Mouse (Mus musculus) adrenal gland, adult 18-20 months (tissue): ENCODE results near the gene Ldhb. TPM values are rescaled to one million over a fixed set of nuclear protein-coding genes. Genes with fewer than 3 reads are reported as not detected.

ENCODE experiments used
- DNase-seq, 2 experiments: peaks; one replicate each; pipeline ENCODE4 v3.0.0; 2021 to 2022; ENCODE audit warnings: low spot score in 2 of 2
- long read RNA-seq, 2 experiments: library from polyadenylated mRNA; stranded (forward); transcript quantifications; one replicate each; pipeline ENCODE4 v2.0.0; 2021
- total RNA-seq, 2 experiments: library from RNA; stranded (reverse); gene quantifications; 1 replicate in 1 of 2; 2 replicates in 1 of 2; pipeline ENCODE4 v1.2.3; 2021

Gene Ldhb
- 100 to 1,000 TPM; 208 to 422 TPM for total RNA-seq
- long read RNA-seq, experiment 1, transcript Ldhb-201 (8 exons, 1,304 nt), result major isoform, 214 of 225 reads
- long read RNA-seq, experiment 1, partial matches to known transcripts, result 4 of 225 reads
- long read RNA-seq, experiment 1, other reads (novel, unspliced or antisense), result 7 of 225 reads
- long read RNA-seq, experiment 2, transcript Ldhb-201 (8 exons, 1,304 nt), result major isoform, 497 of 526 reads
- long read RNA-seq, experiment 2, partial matches to known transcripts, result 18 of 526 reads
- long read RNA-seq, experiment 2, other reads (novel, unspliced or antisense), result 11 of 526 reads

- peak; percentile 72 to 74 for DNase-seq
Observed at GRCm38 (mm10) chr6:142507785-142508162, at the start of gene Ldhb. TSS of gene Ldhb (minus strand) at chr6:142507957.

DNA sequence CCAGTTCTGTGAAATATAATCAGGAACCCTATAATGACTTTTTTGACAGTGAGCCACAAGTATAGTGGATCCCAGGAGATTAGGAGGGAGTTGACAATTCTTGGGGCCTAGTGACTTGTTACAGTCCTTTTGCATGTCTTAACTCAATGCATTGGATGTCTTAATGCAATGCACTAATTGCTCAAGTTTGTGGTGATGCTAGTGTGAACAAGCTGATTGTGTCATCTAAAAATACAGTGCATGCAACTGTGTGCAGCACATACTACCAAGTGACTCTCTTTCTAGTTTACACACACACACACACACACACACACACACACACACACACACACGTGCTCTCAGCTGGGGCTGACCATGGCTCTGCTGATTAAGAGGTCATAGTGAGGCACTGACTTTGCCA, 48.2 kb upstream of the Ldhb start:
- DNase-seq, result no peak

- no peak for DNase-seq
Observed at GRCm38 (mm10) chr6:142551482-142551881, 43.7 kb upstream of the Ldhb start.

GRCm38 (mm10) chr6:142550871-142551270, 43.1 kb upstream of the Ldhb start:
- DNase-seq, result no peak

- DNase-seq, result no peak
Observed at GRCm38 (mm10) chr6:142548377-142548776, 40.6 kb upstream of the Ldhb start.

- DNase-seq, result no peak
Observed at GRCm38 (mm10) chr6:142545132-142545531, 37.4 kb upstream of the Ldhb start.

DNA sequence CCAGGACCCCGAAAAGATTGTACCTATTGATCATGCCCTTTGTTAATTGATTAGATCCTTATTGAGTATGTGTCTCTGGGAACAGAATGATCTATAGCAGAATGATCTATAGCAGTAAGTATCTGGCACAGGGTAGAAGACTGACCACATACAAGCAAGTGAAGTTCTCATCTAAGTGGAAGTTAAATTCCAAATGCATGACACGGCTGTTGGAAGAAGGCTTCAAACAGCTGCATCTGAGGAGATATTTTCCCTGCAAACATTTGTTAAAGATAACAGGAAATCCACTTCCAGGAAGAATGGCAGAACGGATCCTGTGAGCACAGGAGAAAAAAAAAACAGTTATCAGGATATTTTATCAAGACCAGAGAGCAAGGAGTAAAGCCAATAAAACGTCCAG, 35.9 kb upstream of the Ldhb start:
- DNase-seq, result no peak

- DNase-seq, result no peak
Observed at GRCm38 (mm10) chr6:142542800-142543175, 35.0 kb upstream of the Ldhb start.

- DNase-seq, result no peak
Observed at GRCm38 (mm10) chr6:142542082-142542799, 34.5 kb upstream of the Ldhb start.

- DNase-seq, result no peak
Observed at GRCm38 (mm10) chr6:142540561-142541160, 32.9 kb upstream of the Ldhb start.

- no peak for DNase-seq
Observed at GRCm38 (mm10) chr6:142540131-142540530, 32.4 kb upstream of the Ldhb start.

DNA sequence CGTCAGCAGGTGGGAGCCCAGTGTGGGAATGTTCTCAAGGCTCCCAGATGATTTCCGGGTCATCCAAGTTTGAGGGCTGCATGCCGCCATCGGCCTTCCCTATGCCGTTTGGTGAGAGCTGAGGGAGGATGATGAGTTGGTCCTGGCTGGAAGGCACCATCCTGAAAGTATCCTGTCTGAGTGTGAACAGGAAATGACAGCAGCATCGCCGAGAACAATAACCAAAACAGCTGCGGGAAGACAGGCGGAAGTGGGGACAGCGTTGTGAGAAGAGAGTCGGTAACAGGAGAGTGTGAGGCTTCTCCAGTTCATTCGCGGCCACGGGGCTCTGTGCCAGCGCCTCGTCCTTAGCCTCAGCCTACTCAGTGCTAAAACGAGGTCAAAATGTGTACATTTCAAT, 30.7 kb upstream of the Ldhb start:
- DNase-seq, result peak in 1 of 2 experiments; percentile 31

DNA sequence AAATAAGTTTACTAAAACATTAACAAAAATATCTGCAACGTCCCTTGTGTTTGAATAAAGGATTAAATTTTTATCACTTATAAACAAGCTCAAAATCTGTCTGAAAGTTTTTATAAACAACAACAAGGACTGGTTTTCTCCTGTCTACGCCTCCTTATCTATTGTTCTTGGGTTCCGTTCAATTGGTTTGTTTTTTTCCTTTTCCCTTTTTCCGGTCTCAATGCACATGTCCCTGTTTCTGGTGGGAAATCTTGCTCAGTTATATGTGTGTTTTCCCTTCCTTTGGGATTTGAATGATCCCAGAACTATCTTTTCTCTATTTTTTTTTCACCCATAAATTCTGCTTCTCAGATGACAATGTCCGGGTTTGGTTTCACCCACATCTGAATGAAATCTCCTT, 25.7 kb upstream of the Ldhb start:
- DNase-seq, result no peak

DNA sequence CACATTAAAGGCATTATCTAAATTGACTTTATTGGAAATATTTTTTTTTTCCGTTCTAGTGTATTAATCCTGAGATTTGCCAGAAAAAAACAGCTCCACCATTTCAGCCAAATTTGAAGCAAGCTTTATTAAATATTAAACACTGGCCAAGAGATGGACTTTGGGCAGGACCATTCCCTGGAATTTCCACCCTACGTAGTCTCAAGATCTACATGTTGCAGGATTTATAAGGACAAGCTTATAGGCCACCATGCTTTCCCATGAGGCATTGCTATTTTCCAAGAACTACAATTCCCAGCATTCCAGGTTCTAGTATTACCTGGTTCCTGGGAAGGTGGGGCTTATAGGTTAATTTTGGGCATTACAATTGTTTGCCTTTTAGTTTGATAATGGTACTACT, 24.9 kb upstream of the Ldhb start:
- no peak for DNase-seq

DNA sequence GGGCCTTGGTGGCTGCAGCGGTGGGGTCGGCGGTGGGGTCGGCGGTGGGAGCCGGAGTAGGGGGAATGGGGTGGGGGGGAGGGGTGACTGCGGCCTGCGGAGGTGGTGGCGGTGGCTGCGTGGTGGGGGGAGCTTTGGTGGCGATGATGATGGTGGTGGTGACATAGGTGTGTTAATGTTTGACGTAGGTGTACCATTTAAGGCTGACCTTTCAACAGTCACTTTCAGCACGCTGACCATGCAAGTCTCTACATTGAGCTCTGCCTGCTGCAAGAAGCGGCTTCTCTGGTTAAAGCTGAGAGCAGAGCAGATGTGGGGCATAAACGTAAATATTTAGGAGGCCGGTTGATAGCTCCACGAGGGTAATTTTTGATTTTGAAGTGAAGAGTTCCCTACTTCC, 24.4 kb upstream of the Ldhb start:
- DNase-seq, result no peak

DNA sequence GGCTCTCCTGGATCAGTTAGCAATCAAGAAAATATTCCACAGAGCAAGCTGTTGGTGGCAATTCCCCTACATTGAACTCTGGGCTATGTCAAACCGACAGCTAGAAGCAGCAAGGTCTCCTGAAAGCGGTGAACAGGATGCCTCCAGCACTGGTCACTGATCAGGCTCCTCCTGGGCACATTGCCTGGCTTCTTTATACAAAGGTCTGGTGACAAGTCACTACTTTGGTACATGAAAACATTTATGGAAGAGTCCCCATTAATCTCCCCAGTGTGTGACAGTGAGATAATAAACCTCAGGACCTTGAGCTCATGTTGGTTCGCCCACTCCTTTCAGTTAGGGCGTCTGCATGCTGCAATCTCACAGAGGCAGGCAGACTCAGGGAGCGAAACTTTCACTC, 22.6 kb upstream of the Ldhb start:
- DNase-seq, result no peak

GRCm38 (mm10) chr6:142529680-142530079, 21.9 kb upstream of the Ldhb start:
- DNase-seq, result no peak

DNA sequence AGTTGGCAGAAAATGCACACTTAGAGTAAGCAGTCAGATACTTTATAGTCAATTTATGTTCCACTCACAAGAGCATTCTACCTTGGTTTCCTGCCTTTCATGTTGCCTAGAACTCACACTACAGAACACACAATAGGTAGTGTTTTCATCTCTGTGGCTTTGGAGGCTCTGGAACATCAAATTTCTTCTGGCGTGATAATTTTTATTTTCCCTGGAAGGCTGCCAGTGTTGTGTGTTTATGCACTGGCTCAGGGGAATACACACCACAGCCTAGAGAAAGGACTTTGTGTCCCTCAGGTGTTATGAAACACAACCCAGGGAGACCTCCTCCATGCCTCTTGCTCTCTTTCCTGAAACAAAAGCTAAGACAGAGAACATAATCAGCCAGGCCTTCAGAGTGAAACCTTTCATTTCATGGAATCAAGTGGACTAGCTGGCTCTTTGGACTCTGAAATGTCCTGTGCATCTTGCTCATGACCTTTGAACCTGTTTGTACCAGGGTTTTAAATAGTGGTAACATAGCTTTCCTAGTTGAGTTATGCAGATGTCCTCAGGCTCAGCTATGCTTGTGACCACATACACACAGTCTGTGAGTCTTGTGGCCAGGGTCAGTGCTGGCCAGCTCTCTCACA, 20.3 kb upstream of the Ldhb start:
- no peak for DNase-seq

DNA sequence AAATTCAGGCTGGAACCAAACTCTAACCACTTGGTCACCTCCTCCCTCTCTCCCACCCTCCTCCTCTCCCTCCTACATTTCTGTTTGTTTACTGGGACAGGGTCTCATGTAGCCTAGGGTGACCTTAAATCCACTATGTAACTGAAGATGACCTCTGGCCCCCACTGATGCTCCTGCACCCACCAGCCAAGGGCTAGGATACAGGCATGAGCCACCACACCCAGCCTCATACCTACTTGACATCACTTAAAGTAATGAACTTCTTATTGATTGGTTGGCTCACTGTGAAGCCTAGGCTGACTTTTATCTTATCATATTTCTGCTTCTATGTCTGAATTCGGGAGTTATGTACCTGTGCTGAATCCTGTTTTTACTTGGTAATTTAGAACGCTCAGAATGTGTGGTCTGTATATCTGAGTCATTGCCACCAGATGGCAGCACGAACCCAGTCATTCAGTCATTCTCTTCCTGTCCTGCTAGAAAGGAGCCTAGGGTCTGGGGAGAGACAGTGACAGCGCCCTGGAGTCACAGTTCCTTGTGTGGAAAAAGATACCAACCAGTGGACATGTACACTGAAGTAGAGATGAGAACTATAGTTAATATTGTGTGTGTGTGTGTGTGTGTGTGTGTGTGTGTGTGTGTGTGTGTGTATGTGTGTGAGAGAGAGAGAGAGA, 17.0 kb upstream of the Ldhb start:
- DNase-seq, result peak; percentile 57 to 67

GRCm38 (mm10) chr6:142521591-142522110, 13.9 kb upstream of the Ldhb start:
- DNase-seq, result no peak

DNA sequence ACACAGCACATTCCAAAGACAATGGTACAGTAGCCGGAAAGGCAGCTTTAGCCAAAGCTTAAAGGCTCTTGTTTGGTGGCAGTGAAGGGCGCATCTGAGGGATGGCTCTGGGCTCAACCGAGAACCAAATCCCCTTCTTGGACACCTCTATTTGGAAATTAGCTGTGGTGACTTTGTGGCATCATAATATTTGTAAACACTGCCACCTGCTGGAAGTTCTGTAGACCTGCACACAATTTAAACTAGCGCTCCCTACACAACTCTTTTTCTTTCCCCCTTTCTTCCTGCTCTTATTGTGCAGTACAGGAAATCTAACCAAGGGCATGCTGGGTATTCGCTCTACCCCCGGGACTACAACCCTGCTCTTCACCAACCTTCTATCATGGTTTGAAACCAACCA, 11.4 kb upstream of the Ldhb start:
- no peak for DNase-seq
